Mouse (Mus musculus): Measurements from ENCODE around the gene Apol9b. TPM values are rescaled to one million over a fixed set of nuclear protein-coding genes. Genes with fewer than 3 reads are reported as not detected.
A peak's percentile ranks its signal among the peaks of the same experiment; 100 is the strongest.

Gene Apol9b
- total and polyA plus RNA-seq, 2 experiments from 2014 or later, result 0.14 to 0.23 TPM

DNA sequence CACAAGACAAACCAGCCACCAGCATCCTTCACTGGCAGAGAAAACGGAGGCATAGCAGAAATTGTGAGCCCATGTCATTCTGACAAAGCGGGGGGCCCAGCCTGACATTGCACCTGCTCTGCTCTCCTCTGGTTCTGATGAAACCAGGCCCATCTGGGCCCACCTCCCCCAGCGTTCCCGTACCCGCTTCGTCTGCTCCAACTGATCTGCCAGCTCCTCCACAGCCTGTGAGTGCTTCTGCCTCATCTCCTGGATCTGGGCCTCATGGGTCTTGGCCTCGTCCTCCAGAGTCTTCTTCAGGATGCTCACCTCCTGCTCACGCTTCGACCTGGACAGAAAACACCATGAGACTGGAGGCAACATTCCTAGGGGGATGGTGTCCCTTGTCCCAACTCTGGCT is 42.1 kb downstream of the Apol9b start:
- Histone ChIP-seq H3K27ac (ENCODE audit: low read depth) (no peak overlapping the region), H3K4me1 (ENCODE audit: control insufficient read depth, insufficient read depth) (no peaks in the 10 kb centered on the region), H3K4me2 (ENCODE audit: low read depth, low read length) (no peak overlapping the region), H3K27me3 (ENCODE audit: control insufficient read depth, insufficient read depth, low read length) (no peaks in the 10 kb centered on the region), H3K4me3 (ENCODE audit: low read depth, low read length) (no peak overlapping the region), H3K9ac (replicated peaks; ENCODE audit: low read depth, low read length) (no peak overlapping the region), H3K36me3 (replicated peaks; ENCODE audit: control insufficient read depth, insufficient read depth, low read length) (peaks cover 99% of the 10 kb centered on the region), H3K9me3 (replicated peaks; ENCODE audit: control insufficient read depth, low read length) (no peaks in the 10 kb centered on the region)
- no peak for TF ChIP-seq EP300 (IDR thresholded peaks at IDR 0.05; ENCODE audit: low read depth)
- no peak for TF ChIP-seq CTCF (IDR thresholded peaks at IDR 0.05; ENCODE audit: low read depth)
- ATAC-seq (ENCODE audit: insufficient read depth, low read depth) (no peak), DNase-seq (ENCODE audit: low spot score) (no peak)
- WGBS, result 92% methylated on average over 9 of the region's 9 CpGs

DNA sequence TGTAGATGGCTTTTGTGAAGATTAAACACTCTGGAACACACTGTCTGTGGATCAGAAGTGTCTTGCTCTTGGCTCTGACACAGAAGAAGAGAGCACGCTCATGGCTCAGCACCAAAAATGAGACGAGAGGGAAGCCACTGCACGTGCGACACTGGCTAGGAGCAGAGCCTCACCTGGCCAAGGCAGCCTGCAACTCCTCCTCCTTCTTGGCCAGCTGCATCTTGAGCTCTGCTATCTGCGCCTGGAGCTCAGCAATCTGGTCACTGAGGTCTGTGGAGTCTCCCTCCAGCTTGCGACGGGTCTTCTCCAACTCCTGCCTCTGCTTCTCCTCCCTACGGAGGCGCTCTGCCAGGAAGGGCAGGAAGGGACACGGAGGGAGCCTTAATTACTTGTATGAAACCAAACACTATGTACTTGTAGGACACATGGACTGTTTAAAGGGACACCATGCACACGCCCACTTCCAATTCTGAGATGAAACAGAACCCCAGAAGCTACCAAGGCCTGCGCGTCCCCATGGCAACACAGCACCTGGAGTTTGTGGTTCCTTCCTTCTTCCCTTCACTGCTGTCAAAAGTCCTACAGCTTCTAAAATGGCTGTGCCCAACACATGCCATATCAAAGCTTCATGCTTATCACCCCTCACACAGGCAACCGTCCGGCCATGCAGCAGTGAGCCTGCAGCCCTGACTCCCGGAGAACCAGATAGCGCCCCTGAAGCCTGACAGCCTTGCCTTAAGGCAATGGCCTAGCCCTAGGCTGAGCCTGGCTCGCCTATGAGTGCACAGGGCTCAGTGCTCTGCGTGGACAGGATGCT is 44.5 kb downstream of the Apol9b start:
- H3K9ac ChIP-seq (replicated peaks; ENCODE audit: low read depth, low read length), result no peak overlapping the region
- H3K4me3 ChIP-seq (ENCODE audit: low read depth, low read length), result no peak overlapping the region
- peaks cover 99% of the 10 kb centered on the region for H3K36me3 ChIP-seq (replicated peaks; ENCODE audit: control insufficient read depth, insufficient read depth, low read length)
- no peaks in the 10 kb centered on the region for H3K4me1 ChIP-seq (ENCODE audit: control insufficient read depth, insufficient read depth)
- ATAC-seq (ENCODE audit: insufficient read depth, low read depth) (no peak), DNase-seq (ENCODE audit: low spot score) (no peak)
- no peak overlapping the region for H3K27ac ChIP-seq (ENCODE audit: low read depth)
- 76% methylated on average over 19 of the region's 19 CpGs for WGBS
- no peaks in the 10 kb centered on the region for H3K27me3 ChIP-seq (ENCODE audit: control insufficient read depth, insufficient read depth, low read length)
- no peaks in the 10 kb centered on the region for H3K9me3 ChIP-seq (replicated peaks; ENCODE audit: control insufficient read depth, low read length)
- TF ChIP-seq CTCF (IDR thresholded peaks at IDR 0.05; ENCODE audit: low read depth), result no peak
- no peak for TF ChIP-seq EP300 (IDR thresholded peaks at IDR 0.05; ENCODE audit: low read depth)
- H3K4me2 ChIP-seq (ENCODE audit: low read depth, low read length), result no peak overlapping the region

DNA sequence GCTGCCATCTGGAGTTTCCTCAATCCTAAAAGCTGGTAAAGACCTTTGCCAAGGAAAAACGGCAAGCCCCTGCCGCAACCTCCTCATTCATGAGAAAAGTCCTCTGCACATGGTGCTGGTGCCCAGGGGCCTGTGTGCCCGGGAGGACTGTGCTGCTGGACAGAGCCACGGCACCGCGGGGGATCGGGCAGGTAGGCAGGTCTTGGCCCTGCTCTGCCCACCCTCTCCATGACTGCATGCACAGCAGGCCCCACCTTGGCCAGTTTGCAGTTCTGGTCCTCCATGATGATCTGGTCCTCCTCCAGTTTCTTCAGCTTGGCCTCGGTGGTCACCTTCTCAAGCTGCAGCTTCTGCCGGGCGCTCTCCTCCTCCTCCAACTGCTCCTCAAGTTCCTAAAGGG is 45.5 kb downstream of the Apol9b start:
- Histone ChIP-seq H3K9ac (replicated peaks; ENCODE audit: low read depth, low read length) (no peak overlapping the region), H3K4me1 (ENCODE audit: control insufficient read depth, insufficient read depth) (no peaks in the 10 kb centered on the region), H3K36me3 (replicated peaks; ENCODE audit: control insufficient read depth, insufficient read depth, low read length) (peaks cover 99% of the 10 kb centered on the region), H3K9me3 (replicated peaks; ENCODE audit: control insufficient read depth, low read length) (no peaks in the 10 kb centered on the region), H3K4me2 (ENCODE audit: low read depth, low read length) (no peak overlapping the region), H3K4me3 (ENCODE audit: low read depth, low read length) (no peak overlapping the region), H3K27me3 (ENCODE audit: control insufficient read depth, insufficient read depth, low read length) (no peaks in the 10 kb centered on the region), H3K27ac (ENCODE audit: low read depth) (no peak overlapping the region)
- no peak for TF ChIP-seq CTCF (IDR thresholded peaks at IDR 0.05; ENCODE audit: low read depth)
- TF ChIP-seq EP300 (IDR thresholded peaks at IDR 0.05; ENCODE audit: low read depth), result no peak
- WGBS, result 95% methylated on average over 10 of the region's 10 CpGs
- DNase-seq (ENCODE audit: low spot score) (no peak), ATAC-seq (ENCODE audit: insufficient read depth, low read depth) (no peak)

DNA sequence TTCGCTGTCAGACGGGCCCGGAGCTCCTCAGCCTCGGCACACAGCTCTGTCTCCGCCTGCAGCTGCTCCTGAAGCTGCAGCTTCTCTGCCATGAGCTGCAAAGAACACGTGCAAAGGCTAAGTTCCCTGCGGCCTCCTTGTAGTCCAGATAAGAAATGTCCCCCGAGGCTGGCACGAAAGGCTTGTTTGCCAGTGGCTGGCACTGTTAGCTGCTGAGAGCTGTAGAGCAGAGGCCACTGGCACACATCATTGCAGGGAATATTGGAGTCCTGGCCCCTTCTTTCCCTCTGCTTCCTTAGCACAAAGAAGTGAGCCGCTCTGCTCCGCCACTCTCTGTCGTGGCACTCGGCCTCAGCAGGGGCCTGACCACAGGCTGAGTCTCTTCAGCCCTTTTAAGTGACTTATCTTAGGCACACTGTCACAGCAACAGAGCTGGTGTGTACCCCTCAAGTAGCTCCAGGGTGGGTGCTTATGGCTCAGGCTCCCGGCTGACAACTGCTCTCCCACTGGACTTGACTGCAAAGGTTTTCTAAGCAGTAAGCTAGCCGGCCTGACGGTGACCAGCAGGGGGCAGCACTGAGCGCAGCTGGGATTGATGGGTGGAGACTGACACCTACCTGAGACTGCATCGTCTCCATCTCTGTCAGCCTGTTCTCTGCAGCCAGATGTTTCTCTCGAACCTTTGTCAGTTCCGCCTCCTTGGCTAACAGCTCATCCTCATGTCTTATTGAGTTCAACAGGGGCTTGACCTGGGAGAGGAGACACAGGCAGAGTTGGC is 46.5 kb downstream of the Apol9b start:
- 66% methylated on average over 20 of the region's 20 CpGs for WGBS
- DNase-seq (ENCODE audit: low spot score), result peak; percentile 33
- no peaks in the 10 kb centered on the region for H3K9me3 ChIP-seq (replicated peaks; ENCODE audit: control insufficient read depth, low read length)
- no peaks in the 10 kb centered on the region for H3K4me1 ChIP-seq (ENCODE audit: control insufficient read depth, insufficient read depth)
- peak; percentile 27; the same call in 1 of the 2 replicates for ATAC-seq (ENCODE audit: insufficient read depth, low read depth)
- H3K4me2 ChIP-seq (ENCODE audit: low read depth, low read length), result no peak overlapping the region
- no peak overlapping the region for H3K27ac ChIP-seq (ENCODE audit: low read depth)
- TF ChIP-seq CTCF (IDR thresholded peaks at IDR 0.05; ENCODE audit: low read depth) (peak; percentile 95), EP300 (IDR thresholded peaks at IDR 0.05; ENCODE audit: low read depth) (no peak)
- H3K36me3 ChIP-seq (replicated peaks; ENCODE audit: control insufficient read depth, insufficient read depth, low read length), result peaks cover 99% of the 10 kb centered on the region
- H3K27me3 ChIP-seq (ENCODE audit: control insufficient read depth, insufficient read depth, low read length), result no peaks in the 10 kb centered on the region
- H3K4me3 ChIP-seq (ENCODE audit: low read depth, low read length), result no peak overlapping the region
- H3K9ac ChIP-seq (replicated peaks; ENCODE audit: low read depth, low read length), result no peak overlapping the region

DNA sequence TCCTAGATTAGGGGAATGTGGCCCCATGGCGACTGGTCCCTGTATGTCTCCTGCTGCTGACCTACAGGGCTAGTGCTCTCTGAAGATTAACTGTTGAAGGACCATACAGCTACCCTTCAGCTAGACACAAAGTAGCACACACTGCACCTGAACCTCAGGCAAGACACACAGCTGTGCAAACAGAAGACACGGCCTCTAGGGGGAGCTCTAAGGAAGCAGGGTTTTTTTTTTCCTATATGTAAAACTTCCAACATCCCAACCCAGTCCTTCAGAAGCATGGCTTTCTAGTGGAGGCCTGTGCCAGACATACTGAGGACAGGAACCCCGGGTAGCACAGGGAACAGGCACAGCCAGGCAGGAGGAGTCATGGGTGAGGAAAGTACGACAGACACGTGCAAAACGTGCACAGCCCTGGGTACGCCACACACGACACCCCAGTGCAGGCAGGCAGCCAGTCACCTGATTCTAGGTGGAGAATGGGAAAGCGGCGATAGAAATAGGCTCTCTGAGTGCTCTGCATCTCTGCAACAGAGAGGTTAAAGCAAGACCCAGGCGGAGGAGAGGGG is 53.7 kb downstream of the Apol9b start:
- WGBS, result 79% methylated on average over 11 of the region's 11 CpGs
- peak; percentile 16 for DNase-seq (ENCODE audit: low spot score)
- TF ChIP-seq EP300 (IDR thresholded peaks at IDR 0.05; ENCODE audit: low read depth) (no peak), CTCF (IDR thresholded peaks at IDR 0.05; ENCODE audit: low read depth) (peak; percentile 54)
- Histone ChIP-seq H3K36me3 (replicated peaks; ENCODE audit: control insufficient read depth, insufficient read depth, low read length) (peaks cover 100% of the 10 kb centered on the region), H3K9me3 (replicated peaks; ENCODE audit: control insufficient read depth, low read length) (no peaks in the 10 kb centered on the region), H3K4me1 (ENCODE audit: control insufficient read depth, insufficient read depth) (no peaks in the 10 kb centered on the region), H3K9ac (replicated peaks; ENCODE audit: low read depth, low read length) (no peak overlapping the region), H3K27me3 (ENCODE audit: control insufficient read depth, insufficient read depth, low read length) (no peaks in the 10 kb centered on the region), H3K4me3 (ENCODE audit: low read depth, low read length) (no peak overlapping the region), H3K27ac (ENCODE audit: low read depth) (no peak overlapping the region), H3K4me2 (ENCODE audit: low read depth, low read length) (no peak overlapping the region)
- ATAC-seq (ENCODE audit: insufficient read depth, low read depth), result no peak

Data from heart, postnatal 0 days (tissue).